Mouse (Mus musculus) skeletal muscle tissue, postnatal 0 days (tissue): ENCODE data around the gene Gm20890. TPM values are rescaled to one million over a fixed set of nuclear protein-coding genes. Genes with fewer than 3 reads are reported as not detected.

Experiments
- polyA plus RNA-seq: library from polyadenylated mRNA; unstranded; fragments of >200 nt; fragmentation: Nextera tagmentation; extraction: Ambion mirVana; gene quantifications from 2 replicates; pipeline ENCODE4 v1.2.1, GENCODE M21; 2015

Gm20890 gene
- polyA plus RNA-seq = not detected in 2 replicates

DNA sequence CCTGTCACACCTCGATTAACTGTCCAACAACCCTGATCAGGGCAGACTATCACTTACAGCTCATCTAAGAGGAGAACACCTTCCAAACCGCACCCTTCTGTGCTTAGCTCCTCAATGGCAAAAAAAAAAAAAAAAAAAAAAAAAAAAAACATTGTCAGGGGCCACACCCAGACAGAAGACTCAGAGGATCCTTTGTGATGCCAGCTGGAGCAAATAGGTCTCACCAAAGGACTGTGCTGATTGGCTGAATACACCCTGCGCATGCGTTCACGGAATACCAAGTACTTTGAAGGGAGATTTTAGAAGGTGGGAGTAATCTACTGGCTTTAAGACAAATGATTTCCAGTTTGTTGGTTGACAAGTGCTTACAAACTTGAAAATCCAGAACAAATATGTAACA lies at the start of gene Gm20890:
Gm20890 (minus strand) TSS at position 101 of the 400 bp plus-strand sequence.

